Mouse (Mus musculus) embryonic facial prominence, embryonic 12.5 days (tissue): ENCODE measurements around the gene App. TPM values are rescaled to one million over a fixed set of nuclear protein-coding genes. Genes with fewer than 3 reads are reported as not detected.

Experiments
- ATAC-seq: fragments of 200-750 bp; cut with Nextera tagmentation; 2 replicates; pipeline ENCODE4 v1.8.0; 2017; ENCODE audit not compliant: insufficient number of reproducible peaks, insufficient read depth, low FRiP score, low TSS enrichment
- H3K27ac ChIP-seq: fragments of 300-500 bp; sonication (generic); 2 replicates; pipeline ENCODE4 v1.5.1; 2016; ENCODE audit warnings: mild to moderate bottlenecking
- H3K27me3 ChIP-seq: fragments of 300-500 bp; sonication (generic); 2 replicates; pipeline ENCODE4 v1.6.1; 2016; ENCODE audit warnings: mild to moderate bottlenecking, moderate library complexity
- H3K36me3 ChIP-seq: fragments of 300-500 bp; sonication (generic); 2 replicates; pipeline ENCODE4 v1.6.1; 2016; ENCODE audit warnings: mild to moderate bottlenecking
- H3K4me1 ChIP-seq: fragments of 300-500 bp; sonication (generic); 2 replicates; pipeline ENCODE4 v1.6.1; 2016
- H3K4me2 ChIP-seq: fragments of 300-500 bp; sonication (generic); replicated peaks from 2 replicates; pipeline ENCODE4 v1.6.1; 2016; ENCODE audit warnings: mild to moderate bottlenecking, moderate library complexity
- H3K4me3 ChIP-seq: fragments of 300-500 bp; sonication (generic); 2 replicates; pipeline ENCODE4 v1.5.1; 2016; ENCODE audit warnings: mild to moderate bottlenecking
- H3K9ac ChIP-seq: fragments of 300-500 bp; sonication (generic); 2 replicates; pipeline ENCODE4 v1.6.1; 2016; ENCODE audit warnings: mild to moderate bottlenecking, moderate library complexity
- H3K9me3 ChIP-seq: fragments of 300-500 bp; sonication (generic); 2 replicates; pipeline ENCODE4 v1.6.1; 2016; ENCODE audit warnings: mild to moderate bottlenecking, moderate library complexity
- WGBS: fragments of 180-500 bp; shearing (Covaris S2); methylation state at CpG from one replicate; pipeline ENCODE4 v1.1.7; 2016; 5-methylcytosine and 5-hydroxymethylcytosine counted together
- polyA plus RNA-seq: library from polyadenylated mRNA; unstranded; fragments of >200 nt; fragmentation: Nextera tagmentation; extraction: Ambion mirVana; gene quantifications from 2 replicates; pipeline ENCODE4 v1.2.1, GENCODE M21; 2016

Gene App
- polyA plus RNA-seq, 1 experiment from 2014 or later, result 224 TPM

DNA sequence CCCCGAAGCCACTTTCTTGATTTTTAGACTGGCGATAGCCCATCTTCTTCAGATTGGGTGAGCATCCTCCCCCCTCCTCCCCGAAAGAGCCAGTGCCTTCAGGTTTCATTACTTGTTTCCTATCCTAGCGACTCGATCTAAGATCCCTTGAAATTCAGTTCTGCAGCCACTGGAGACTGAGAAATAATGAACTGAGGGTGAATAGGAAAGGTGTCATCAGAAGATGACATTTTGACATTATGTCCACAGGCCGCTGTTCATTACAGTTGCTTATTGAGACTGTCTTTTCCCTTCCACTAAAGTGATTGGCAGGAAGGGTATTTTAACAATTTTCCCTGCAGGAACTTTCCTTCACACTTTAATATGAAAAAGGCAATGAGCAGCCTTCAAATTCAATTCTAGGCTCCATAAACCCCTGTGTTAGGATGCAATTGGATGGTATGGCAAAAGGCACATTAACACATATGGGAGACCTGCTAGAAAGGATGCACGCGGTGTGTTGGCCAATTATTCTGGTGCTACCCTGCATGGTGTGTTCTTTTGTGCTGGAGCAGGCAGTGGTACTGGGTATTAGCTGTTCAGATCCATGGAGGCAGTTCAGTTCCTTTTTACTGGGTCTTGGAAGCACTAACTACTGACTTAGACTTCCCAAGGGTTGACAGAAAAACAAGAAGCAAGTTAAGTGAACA lies 261.9 kb downstream of the App start:
- H3K9ac ChIP-seq, result no peak overlapping the region
- no peaks in the 10 kb centered on the region for H3K4me1 ChIP-seq
- no peaks in the 10 kb centered on the region for H3K36me3 ChIP-seq
- no peak for ATAC-seq
- 87% methylated on average over 8 of the region's 8 CpGs for WGBS
- no peak overlapping the region for H3K4me2 ChIP-seq
- no peaks in the 10 kb centered on the region for H3K9me3 ChIP-seq
- H3K27me3 ChIP-seq, result no peaks in the 10 kb centered on the region
- H3K4me3 ChIP-seq, result no peak overlapping the region
- no peak overlapping the region for H3K27ac ChIP-seq

GRCm38 (mm10) chr16:84902995-84903394 lies 270.6 kb downstream of the App start:
- Histone ChIP-seq H3K36me3 (no peaks in the 10 kb centered on the region), H3K9me3 (no peaks in the 10 kb centered on the region), H3K27me3 (no peaks in the 10 kb centered on the region), H3K4me1 (peaks cover 2% of the 10 kb centered on the region; the same call in 1 of the 2 replicates), H3K9ac (no peak overlapping the region), H3K4me2 (no peak overlapping the region), H3K27ac (no peak overlapping the region), H3K4me3 (no peak overlapping the region)
- no peak for ATAC-seq
- 90% methylated on average over 4 of the region's 4 CpGs for WGBS
